Mouse (Mus musculus): ENCODE results near the gene Fam172a.

GRCm38 (mm10) chr13:78205426-78205825 is 503.6 kb downstream of the Fam172a start:
- no peak for TF ChIP-seq CTCF (IDR thresholded peaks at IDR 0.05; ENCODE audit: extremely low read depth, insufficient read depth, low read length)
- no peak for TF ChIP-seq POLR2A (IDR thresholded peaks at IDR 0.05; ENCODE audit: extremely low read depth, insufficient read depth, low read length)

All from cortical plate, adult 2 months (tissue).